Mouse (Mus musculus) left cerebral cortex, postnatal 25 days (tissue): Measurements from ENCODE around the gene Ogfr. TPM values are rescaled to one million over a fixed set of nuclear protein-coding genes. Genes with fewer than 3 reads are reported as not detected.

Experiments
- DNase-seq, 2 experiments: peaks; one replicate each; pipeline ENCODE4 v3.0.0; 2022; ENCODE audit warnings: low spot score in 2 of 2, mixed read lengths in 1 of 2
- intact Hi-C: fragments of 180-260 bp; cut with DNase I; formaldehyde crosslinking; loops from one replicate; pipeline ENCODE4 v1.15.1; 2025
- total RNA-seq, 2 experiments: library from RNA; stranded (reverse); gene quantifications; 2 replicates each; pipeline ENCODE4 v1.2.3; 2021

Ogfr gene
- 10 to 100 TPM; 41.6 to 41.8 TPM for total RNA-seq

GRCm38 (mm10) chr2:180589123-180589831 is at the start of gene Ogfr:
Ogfr (plus strand) TSS chr2:180589245.
- intact Hi-C loops: loop anchor here (5.0 kb wide), 1 partner anchor 58 kb away; no protein-coding TSS in a partner anchor
- peak; percentile 83 to 84 for DNase-seq

GRCm38 (mm10) chr2:180543675-180544074 is 45.4 kb upstream of the Ogfr start:
- intact Hi-C loops: no loop called here

GRCm38 (mm10) chr2:180545046-180545445 is 44.0 kb upstream of the Ogfr start:
- intact Hi-C loops: no loop called here
- no peak for DNase-seq

More at GRCm38 (mm10) chr2:180543675-180544074, 45.4 kb upstream of the Ogfr start:
- no peak for DNase-seq

- DNase-seq: peak in 1 of 2 experiments; percentile 38
- intact Hi-C loops: no loop called here
Observed at GRCm38 (mm10) chr2:180547384-180548106, 41.5 kb upstream of the Ogfr start.

- intact Hi-C loops: no loop called here
Observed at GRCm38 (mm10) chr2:180552340-180552739, 36.7 kb upstream of the Ogfr start.

GRCm38 (mm10) chr2:180555219-180555618 is 33.8 kb upstream of the Ogfr start:
- peak in 1 of 2 experiments; percentile 24 for DNase-seq
- intact Hi-C loops: loop anchor here (2.0 kb wide), 1 partner anchor 82 kb away; no protein-coding TSS in a partner anchor

More at GRCm38 (mm10) chr2:180552340-180552739, 36.7 kb upstream of the Ogfr start:
- peak in 1 of 2 experiments; percentile 35 for DNase-seq

GRCm38 (mm10) chr2:180556470-180556869 is 32.6 kb upstream of the Ogfr start:
- intact Hi-C loops: no loop called here
- no peak for DNase-seq

GRCm38 (mm10) chr2:180560245-180560644 is 28.8 kb upstream of the Ogfr start:
- intact Hi-C loops: loop anchor here (5.0 kb wide), 1 partner anchor 187 kb away; no protein-coding TSS in a partner anchor

GRCm38 (mm10) chr2:180562146-180562545 is 26.9 kb upstream of the Ogfr start:
- DNase-seq: no peak
- intact Hi-C loops: loop anchor here (5.0 kb wide), 1 partner anchor 185 kb away; no protein-coding TSS in a partner anchor

More at GRCm38 (mm10) chr2:180560245-180560644, 28.8 kb upstream of the Ogfr start:
- no peak for DNase-seq

DNA sequence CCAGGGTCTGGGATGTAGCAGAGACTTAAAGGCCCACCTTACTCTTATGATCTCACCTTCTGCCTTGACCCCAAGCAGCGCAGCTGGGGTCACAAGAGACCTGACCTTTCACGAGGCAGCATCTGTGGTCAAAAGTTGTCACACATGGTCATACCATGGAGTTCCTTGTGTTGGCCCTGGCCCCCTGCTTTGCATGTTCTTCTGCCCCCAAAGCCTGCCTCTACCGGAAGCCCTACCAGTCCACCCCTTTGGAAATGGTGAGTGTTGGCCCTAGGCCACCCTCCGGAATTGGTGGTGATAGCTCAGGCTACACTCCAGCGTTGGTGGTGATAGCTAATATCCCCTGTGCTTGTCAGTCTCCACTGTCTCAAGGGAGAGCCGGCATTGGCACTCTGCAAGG is 25.7 kb upstream of the Ogfr start:
- intact Hi-C loops: loop anchor here (5.0 kb wide), 1 partner anchor 184 kb away; no protein-coding TSS in a partner anchor

DNA sequence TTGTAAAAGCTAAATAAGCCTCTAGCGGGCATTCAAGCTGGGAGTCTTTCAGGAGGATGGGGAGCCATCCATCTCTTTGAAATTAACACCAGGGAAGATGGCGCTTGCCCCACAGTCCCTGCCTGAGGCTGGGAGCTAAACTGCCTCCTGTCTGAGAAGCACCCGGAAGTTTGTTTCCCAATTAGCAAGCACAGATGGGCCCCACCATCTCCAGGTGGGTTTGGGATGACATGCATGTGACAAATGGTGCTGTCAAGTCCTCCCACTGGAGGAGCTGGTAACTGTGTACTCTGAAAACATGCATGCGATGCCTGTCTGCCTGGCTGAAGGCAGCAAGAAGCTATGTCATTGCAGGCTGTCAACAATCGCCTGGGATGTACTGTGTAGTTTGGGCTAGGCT is 25.2 kb upstream of the Ogfr start:
- intact Hi-C loops: loop anchor here (5.0 kb wide), 1 partner anchor 183 kb away; no protein-coding TSS in a partner anchor
- DNase-seq: no peak

More for the DNA sequence above, 25.7 kb upstream of the Ogfr start:
- DNase-seq: no peak

GRCm38 (mm10) chr2:180566240-180566913 is 22.7 kb upstream of the Ogfr start:
- intact Hi-C loops: no loop called here
- no peak for DNase-seq

DNA sequence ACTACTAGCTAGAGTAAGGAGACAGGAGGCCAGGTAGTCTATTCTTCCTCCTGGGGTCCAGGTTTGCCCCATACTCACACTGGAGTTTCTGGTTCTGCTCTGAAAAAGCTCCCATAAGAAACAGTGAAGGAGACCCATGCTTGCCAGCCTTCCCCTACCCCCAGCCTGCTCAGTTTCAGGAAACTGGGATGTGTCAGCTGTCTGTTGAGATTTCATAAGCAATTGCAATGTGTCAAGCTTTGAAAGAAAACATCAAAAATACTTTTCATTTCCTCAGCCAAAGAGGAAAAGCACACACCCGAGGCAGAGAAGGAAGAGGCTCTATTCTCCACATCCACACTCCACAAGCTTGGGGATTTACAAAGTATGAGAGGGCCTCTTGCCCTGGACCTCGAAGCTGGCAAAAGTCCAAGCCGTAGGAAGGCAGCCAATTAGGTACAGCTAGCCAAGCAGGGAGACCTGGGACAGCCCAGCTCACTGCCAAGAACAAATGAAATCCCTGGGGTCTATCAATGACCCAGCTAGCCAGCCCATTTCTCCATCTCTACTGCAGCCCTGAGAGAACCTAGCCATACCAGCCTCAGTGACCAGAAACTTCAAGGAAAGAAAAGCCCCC is 19.9 kb upstream of the Ogfr start:
- no peak for DNase-seq
- intact Hi-C loops: no loop called here

GRCm38 (mm10) chr2:180576482-180576881 is 12.6 kb upstream of the Ogfr start:
- no peak for DNase-seq
- intact Hi-C loops: loop anchor here (5.0 kb wide), 1 partner anchor 224 kb away; no protein-coding TSS in a partner anchor

DNA sequence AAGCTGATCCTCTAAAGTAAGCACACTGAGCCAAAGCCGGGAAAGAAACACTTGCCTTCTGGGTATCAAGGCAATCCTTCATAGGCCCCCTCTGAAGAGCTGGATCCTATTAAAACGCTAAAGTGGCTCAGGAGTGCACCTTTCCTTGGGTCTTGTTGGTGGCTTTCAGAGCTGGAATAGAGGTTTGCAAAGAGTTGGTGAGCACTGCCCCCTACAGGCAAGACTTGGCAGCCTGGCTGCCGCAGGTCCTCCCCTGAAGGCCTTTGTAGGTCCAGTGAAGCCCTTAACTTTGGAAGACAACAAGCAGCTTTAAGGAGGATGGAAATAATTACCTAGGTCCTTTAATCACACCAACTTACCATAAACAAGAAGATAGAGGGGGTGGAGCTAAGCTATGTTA is 10.4 kb upstream of the Ogfr start:
- DNase-seq: peak; percentile 69 to 77
- intact Hi-C loops: loop anchor here (1.0 to 5.0 kb wide), 3 partner anchors 105 to 304 kb away; no protein-coding TSS in a partner anchor

- DNase-seq: no peak
Observed at GRCm38 (mm10) chr2:180581002-180581401, 8.0 kb upstream of the Ogfr start, which contains the start of gene Mrgbp. Mrgbp (plus strand) TSS chr2:180581304.

DNA sequence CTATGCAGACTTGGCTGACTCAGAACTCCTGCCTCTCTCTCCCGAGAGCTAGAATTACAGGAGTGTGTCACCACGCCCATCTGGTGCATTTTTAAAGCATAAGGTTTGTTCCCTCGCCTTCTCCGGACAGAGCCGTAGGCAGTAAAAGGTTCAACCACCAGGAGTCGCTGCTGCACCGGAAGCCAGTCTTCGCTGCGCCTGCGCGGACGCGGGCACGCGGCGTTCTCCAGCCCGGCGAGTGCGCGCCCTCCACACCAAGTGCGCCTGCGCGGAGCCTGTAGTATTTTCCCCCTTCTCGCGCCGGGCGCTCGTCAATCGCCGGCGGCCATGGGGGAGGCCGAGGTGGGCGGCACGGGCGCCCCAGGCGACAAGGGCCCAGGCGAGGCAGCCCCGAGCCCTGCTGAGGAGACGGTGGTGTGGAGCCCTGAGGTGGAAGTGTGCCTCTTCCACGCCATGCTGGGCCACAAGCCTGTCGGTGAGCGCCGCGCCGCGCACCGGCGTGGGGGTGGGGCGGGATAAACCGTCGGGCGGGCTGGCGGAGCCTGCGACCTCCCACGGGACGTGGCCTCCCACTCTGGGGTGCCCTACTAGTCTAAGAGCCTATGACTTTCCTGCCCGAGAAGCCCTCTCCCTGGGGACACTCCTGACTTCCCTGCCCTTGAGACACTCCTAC is 6.4 kb upstream of the Ogfr start:
- intact Hi-C loops: loop anchor here (1.0 kb wide), 2 partner anchors 163 to 197 kb away; no protein-coding TSS in a partner anchor
- peak; percentile 98 for DNase-seq

More at GRCm38 (mm10) chr2:180581002-180581401, 8.0 kb upstream of the Ogfr start, which contains the start of gene Mrgbp:
- intact Hi-C loops: no loop called here

DNA sequence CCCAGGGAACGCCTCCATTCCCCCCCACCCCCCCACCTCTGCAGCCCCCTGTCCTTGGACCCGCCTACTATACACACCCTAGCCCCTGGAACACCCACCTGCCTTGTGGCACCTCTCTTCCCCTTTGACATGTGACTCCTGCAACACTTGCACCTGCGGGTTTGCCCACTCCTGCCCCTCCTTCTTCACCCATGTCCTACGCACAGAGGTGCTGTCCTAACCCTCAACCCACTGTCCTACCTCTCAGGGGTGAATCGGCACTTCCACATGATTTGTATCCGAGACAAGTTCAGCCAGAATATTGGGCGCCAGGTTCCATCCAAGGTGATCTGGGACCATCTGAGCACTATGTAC is 5.9 kb upstream of the Ogfr start:
- intact Hi-C loops: no loop called here
- DNase-seq: no peak
